Mouse (Mus musculus): Measurements from ENCODE around the gene Dagla.

DNA sequence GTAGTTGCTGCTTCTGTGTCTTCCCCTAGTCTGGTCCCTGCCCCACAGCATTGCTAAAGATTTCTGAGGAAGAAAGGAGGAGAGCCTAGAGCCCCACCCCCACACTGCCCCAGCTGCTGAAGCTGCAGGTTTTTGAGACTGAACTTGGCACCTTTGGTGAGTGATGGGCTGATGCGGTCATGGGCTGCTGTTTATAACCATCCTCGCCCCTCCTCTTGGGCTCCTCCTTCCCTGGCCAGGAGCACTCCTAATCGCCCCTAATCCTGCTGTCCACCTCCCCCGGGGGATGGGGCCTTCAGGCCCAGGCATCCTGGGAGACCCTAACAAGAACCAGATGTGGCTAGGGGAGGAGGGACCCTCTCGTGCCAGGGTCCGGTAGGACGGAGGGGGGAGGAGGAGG, 73.7 kb downstream of the Dagla start:
- no peak for TF ChIP-seq E2F4 (IDR thresholded peaks at IDR 0.05; ENCODE audit: insufficient read depth)
- no peak for TF ChIP-seq POLR2A (IDR thresholded peaks at IDR 0.05; ENCODE audit: insufficient read length, low read depth)
- TF ChIP-seq MAX (IDR thresholded peaks at IDR 0.05; ENCODE audit: low read depth) = no peak
- TF ChIP-seq POLR2AphosphoS2 (IDR thresholded peaks at IDR 0.05; ENCODE audit: insufficient read length, low read depth) = no peak
- no peak for TF ChIP-seq REST (IDR thresholded peaks at IDR 0.05; ENCODE audit: insufficient read depth, insufficient read length)
- no peak for TF ChIP-seq MYOD1 (IDR thresholded peaks at IDR 0.05; ENCODE audit: control insufficient read depth in 1 of 3, insufficient read length in 2 of 3, low read depth in 2 of 3)
- no peak for TF ChIP-seq USF1 (IDR thresholded peaks at IDR 0.05; ENCODE audit: low read depth)
- no peak for TF ChIP-seq CEBPB (IDR thresholded peaks at IDR 0.05; ENCODE audit: insufficient read depth, poor library complexity, severe bottlenecking)
- no peak for TF ChIP-seq TCF3 (IDR thresholded peaks at IDR 0.05; ENCODE audit: insufficient read length, low read depth)
